Mouse (Mus musculus): ENCODE results near the gene Unc13a. TPM values are rescaled to one million over a fixed set of nuclear protein-coding genes. Genes with fewer than 3 reads are reported as not detected.

Gene Unc13a
- polyA plus RNA-seq, 1 experiment, result 4.6 TPM

GRCm38 (mm10) chr8:71594324-71594722 lies 77.2 kb downstream of the Unc13a start:
- H3ac ChIP-seq (ENCODE audit: control insufficient read depth, insufficient read length), result no peak overlapping the region
- H3K79me2 ChIP-seq (ENCODE audit: control insufficient read depth, insufficient read depth), result peaks cover 8% of the 10 kb centered on the region
- no peak overlapping the region for H3K4me2 ChIP-seq (ENCODE audit: low read depth)
- no peaks in the 10 kb centered on the region for H3K27me3 ChIP-seq (ENCODE audit: control insufficient read depth, insufficient read depth, insufficient read length)
- no peak overlapping the region for H3K4me3 ChIP-seq
- no peaks in the 10 kb centered on the region for H3K36me3 ChIP-seq (ENCODE audit: control insufficient read depth, insufficient read depth)
- TF ChIP-seq MYOD1 (IDR thresholded peaks at IDR 0.05; ENCODE audit: control insufficient read depth in 1 of 3, insufficient read length in 2 of 3, low read depth in 2 of 3) (no peak), USF1 (IDR thresholded peaks at IDR 0.05; ENCODE audit: low read depth) (no peak), POLR2AphosphoS2 (IDR thresholded peaks at IDR 0.05; ENCODE audit: insufficient read length, low read depth) (no peak), TCF3 (IDR thresholded peaks at IDR 0.05; ENCODE audit: insufficient read length, low read depth) (no peak)

GRCm38 (mm10) chr8:71593556-71594323 lies 77.8 kb downstream of the Unc13a start:
- H3K4me2 ChIP-seq (ENCODE audit: low read depth), result no peak overlapping the region
- no peak overlapping the region for H3ac ChIP-seq (ENCODE audit: control insufficient read depth, insufficient read length)
- H3K4me3 ChIP-seq, result peak overlapping the region; percentile 73
- H3K79me2 ChIP-seq (ENCODE audit: control insufficient read depth, insufficient read depth), result peaks cover 8% of the 10 kb centered on the region
- no peaks in the 10 kb centered on the region for H3K27me3 ChIP-seq (ENCODE audit: control insufficient read depth, insufficient read depth, insufficient read length)
- H3K36me3 ChIP-seq (ENCODE audit: control insufficient read depth, insufficient read depth), result no peaks in the 10 kb centered on the region
- TF ChIP-seq REST (IDR thresholded peaks at IDR 0.05; ENCODE audit: insufficient read depth, insufficient read length), result no peak
- peak; percentile 62 for TF ChIP-seq POLR2AphosphoS2 (IDR thresholded peaks at IDR 0.05; ENCODE audit: insufficient read length, low read depth)

GRCm38 (mm10) chr8:71592374-71593170 lies 79.0 kb downstream of the Unc13a start:
- Histone ChIP-seq H3ac (ENCODE audit: control insufficient read depth, insufficient read length) (peak overlapping the region; percentile 88), H3K4me3 (peak overlapping the region; percentile 73), H3K36me3 (ENCODE audit: control insufficient read depth, insufficient read depth) (no peaks in the 10 kb centered on the region), H3K79me2 (ENCODE audit: control insufficient read depth, insufficient read depth) (peaks cover 8% of the 10 kb centered on the region), H3K27me3 (ENCODE audit: control insufficient read depth, insufficient read depth, insufficient read length) (no peaks in the 10 kb centered on the region), H3K4me2 (ENCODE audit: low read depth) (peak overlapping the region; percentile 98)
- no peak for TF ChIP-seq TCF3 (IDR thresholded peaks at IDR 0.05; ENCODE audit: insufficient read length, low read depth)
- peak; percentile 57 for TF ChIP-seq POLR2A (IDR thresholded peaks at IDR 0.05; ENCODE audit: insufficient read length, low read depth)

DNA sequence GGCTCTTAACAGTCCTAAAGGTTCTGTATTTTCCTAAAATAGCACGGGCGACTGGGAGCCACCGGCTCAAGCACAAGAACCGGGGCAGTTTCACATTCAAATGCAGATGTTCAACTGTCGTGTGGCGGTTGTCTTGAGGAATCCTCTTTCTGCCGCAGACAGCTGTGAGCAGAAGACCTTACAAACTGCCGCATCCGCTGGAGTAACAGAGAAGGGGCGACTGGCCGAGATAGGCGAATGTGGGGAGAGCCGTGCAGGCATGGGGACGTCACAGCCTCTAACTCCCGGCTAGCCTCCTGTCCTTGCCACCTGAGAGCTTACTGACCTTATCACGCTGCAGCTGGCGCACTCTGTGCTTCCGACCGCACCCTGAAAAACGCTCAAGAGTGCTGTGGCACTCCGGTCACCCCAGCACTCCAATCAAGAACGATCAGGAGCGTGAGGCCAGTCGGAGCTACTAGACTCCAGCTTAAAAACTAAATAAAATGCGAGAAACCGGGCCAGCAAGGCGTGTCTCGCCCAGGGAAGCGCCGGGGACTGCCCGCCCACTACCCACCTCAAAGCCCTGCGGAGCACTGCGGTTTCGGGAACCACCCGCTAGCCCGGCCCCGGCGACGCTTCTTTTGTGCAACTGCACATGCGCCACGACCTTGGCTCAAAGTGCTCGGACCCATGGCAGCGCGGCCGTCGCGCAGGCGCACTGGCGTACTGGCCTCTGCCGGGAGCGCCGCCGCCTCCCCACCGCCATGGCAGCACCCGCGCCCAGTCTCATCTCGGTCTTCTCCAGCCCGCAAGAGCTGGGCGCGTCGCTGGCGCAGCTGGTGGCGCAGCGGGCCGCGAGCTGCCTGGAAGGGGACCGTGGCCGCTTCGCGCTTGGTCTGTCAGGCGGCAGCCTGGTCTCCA lies 79.8 kb downstream of the Unc13a start, which contains the start of gene Pgls:
TSS of gene Pgls (plus strand) at position 706 of the 903 bp plus-strand sequence.
- Histone ChIP-seq H3K27me3 (ENCODE audit: control insufficient read depth, insufficient read depth, insufficient read length) (no peaks in the 10 kb centered on the region), H3K4me3 (peak within 1 kb of the TSS; percentile 73), H3K79me2 (ENCODE audit: control insufficient read depth, insufficient read depth) (peaks cover 8% of the 10 kb centered on the region), H3K4me2 (ENCODE audit: low read depth) (peak within 1 kb of the TSS; percentile 98), H3K36me3 (ENCODE audit: control insufficient read depth, insufficient read depth) (no peaks in the 10 kb centered on the region), H3ac (ENCODE audit: control insufficient read depth, insufficient read length) (peak within 1 kb of the TSS; percentile 88)
- TF ChIP-seq POLR2AphosphoS2 (IDR thresholded peaks at IDR 0.05; ENCODE audit: insufficient read length, low read depth) (peak; percentile 92), MYOG (IDR thresholded peaks at IDR 0.05; ENCODE audit: control insufficient read depth in 1 of 3, insufficient read depth in 1 of 3, insufficient read length in 2 of 3, low read depth in 2 of 3) (peak in 2 of 3 experiments; percentile 8 to 29), TCF3 (IDR thresholded peaks at IDR 0.05; ENCODE audit: insufficient read length, low read depth) (no peak), E2F4 (IDR thresholded peaks at IDR 0.05; ENCODE audit: insufficient read depth) (no peak), CEBPB (IDR thresholded peaks at IDR 0.05; ENCODE audit: insufficient read depth, poor library complexity, severe bottlenecking) (no peak), POLR2A (IDR thresholded peaks at IDR 0.05; ENCODE audit: insufficient read length, low read depth) (peak; percentile 94), SRF (IDR thresholded peaks at IDR 0.05; ENCODE audit: control insufficient read depth, insufficient read length, low read depth) (no peak), MYOD1 (IDR thresholded peaks at IDR 0.05; ENCODE audit: control insufficient read depth in 1 of 3, insufficient read length in 2 of 3, low read depth in 2 of 3) (peak in 2 of 3 experiments; percentile 4 to 30)

DNA sequence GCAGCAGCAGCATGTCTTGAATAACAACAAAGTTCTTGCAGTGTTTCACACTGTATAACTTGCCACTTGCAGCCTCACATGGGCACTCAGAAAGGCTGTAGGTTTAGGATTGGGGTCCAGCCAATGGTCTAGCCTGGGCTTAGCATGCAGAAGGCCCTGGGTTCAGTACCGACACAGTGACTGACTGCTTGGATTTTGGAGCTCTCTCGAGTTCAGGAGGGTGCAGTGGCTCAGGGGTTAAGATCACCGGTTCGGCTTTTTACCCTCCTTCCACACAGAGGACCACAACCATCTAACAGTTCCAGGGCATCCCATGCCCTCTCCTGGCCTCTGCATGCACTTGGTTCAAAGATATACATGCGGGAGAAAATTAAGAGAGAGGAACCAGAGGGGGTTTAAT lies 80.5 kb downstream of the Unc13a start:
- TF ChIP-seq CEBPB (IDR thresholded peaks at IDR 0.05; ENCODE audit: insufficient read depth, poor library complexity, severe bottlenecking) (no peak), SRF (IDR thresholded peaks at IDR 0.05; ENCODE audit: control insufficient read depth, insufficient read length, low read depth) (no peak), MYOD1 (IDR thresholded peaks at IDR 0.05; ENCODE audit: control insufficient read depth in 1 of 3, insufficient read length in 2 of 3, low read depth in 2 of 3) (no peak), TCF3 (IDR thresholded peaks at IDR 0.05; ENCODE audit: insufficient read length, low read depth) (no peak), TCF12 (IDR thresholded peaks at IDR 0.05; ENCODE audit: insufficient read depth, poor library complexity, severe bottlenecking) (no peak), E2F4 (IDR thresholded peaks at IDR 0.05; ENCODE audit: insufficient read depth) (no peak), REST (IDR thresholded peaks at IDR 0.05; ENCODE audit: insufficient read depth, insufficient read length) (no peak), POLR2A (IDR thresholded peaks at IDR 0.05; ENCODE audit: insufficient read length, low read depth) (no peak)
- peak overlapping the region; percentile 73 for H3K4me3 ChIP-seq
- no peaks in the 10 kb centered on the region for H3K27me3 ChIP-seq (ENCODE audit: control insufficient read depth, insufficient read depth, insufficient read length)
- no peaks in the 10 kb centered on the region for H3K36me3 ChIP-seq (ENCODE audit: control insufficient read depth, insufficient read depth)
- peak overlapping the region; percentile 88 for H3ac ChIP-seq (ENCODE audit: control insufficient read depth, insufficient read length)
- peak overlapping the region; percentile 74 for H3K4me2 ChIP-seq (ENCODE audit: low read depth)
- H3K79me2 ChIP-seq (ENCODE audit: control insufficient read depth, insufficient read depth), result peaks cover 8% of the 10 kb centered on the region
